Mouse (Mus musculus) hindbrain, embryonic 10.5 days (tissue): Measurements from ENCODE around the gene Fabp6. TPM values are rescaled to one million over a fixed set of nuclear protein-coding genes. Genes with fewer than 3 reads are reported as not detected.
A peak's percentile ranks its signal among the peaks of the same experiment; 100 is the strongest.

ENCODE experiments used
- DNase-seq: peaks from one replicate; pipeline ENCODE4 v3.0.0-alpha.2; 2017; ENCODE audit warnings: low spot score
- H3K27ac ChIP-seq: fragments of 300-500 bp; sonication (generic); 2 replicates; pipeline ENCODE4 v1.5.1; 2016; ENCODE audit warnings: mild to moderate bottlenecking, moderate library complexity
- H3K27me3 ChIP-seq: fragments of 300-500 bp; sonication (generic); 2 replicates; pipeline ENCODE4 v1.6.1; 2016; ENCODE audit warnings: mild to moderate bottlenecking; ENCODE audit not compliant: poor library complexity, insufficient read depth, severe bottlenecking
- H3K36me3 ChIP-seq: fragments of 300-500 bp; sonication (generic); 2 replicates; pipeline ENCODE4 v1.6.1; 2016; ENCODE audit warnings: mild to moderate bottlenecking, moderate library complexity
- H3K4me1 ChIP-seq: fragments of 300-500 bp; sonication (generic); replicated peaks from 2 replicates; pipeline ENCODE4 v1.6.1; 2016; ENCODE audit warnings: mild to moderate bottlenecking
- H3K4me3 ChIP-seq: fragments of 300-500 bp; sonication (generic); 2 replicates; pipeline ENCODE4 v1.5.1; 2016; ENCODE audit warnings: mild to moderate bottlenecking, moderate library complexity
- H3K9me3 ChIP-seq: fragments of 300-500 bp; sonication (generic); 2 replicates; pipeline ENCODE4 v1.6.1; 2016; ENCODE audit warnings: mild to moderate bottlenecking, moderate library complexity
- WGBS: fragments of 180-500 bp; shearing (Covaris S2); methylation state at CpG from one replicate; pipeline ENCODE4 v1.1.7; 2016; 5-methylcytosine and 5-hydroxymethylcytosine counted together
- polyA plus RNA-seq: library from polyadenylated mRNA; unstranded; fragments of >200 nt; fragmentation: Nextera tagmentation; extraction: Ambion mirVana; gene quantifications from 2 replicates; pipeline ENCODE4 v1.2.1, GENCODE M21; 2016

Fabp6 gene
- polyA plus RNA-seq, 1 experiment from 2014 or later = not detected

GRCm38 (mm10) chr11:43552675-43553074 lies 48.7 kb downstream of the Fabp6 start:
- 74% methylated on average over 6 of the region's 6 CpGs for WGBS
- H3K4me1 ChIP-seq = peaks cover 52% of the 10 kb centered on the region

GRCm38 (mm10) chr11:43551756-43552155 lies 49.6 kb downstream of the Fabp6 start:
- WGBS = 88% methylated on average over 3 of the region's 3 CpGs
- Histone ChIP-seq H3K27me3 (no peaks in the 10 kb centered on the region), H3K27ac (peak overlapping the region; percentile 5; the same call in 1 of the 2 replicates), H3K4me1 (peaks cover 58% of the 10 kb centered on the region), H3K9me3 (no peaks in the 10 kb centered on the region), H3K36me3 (peaks cover 52% of the 10 kb centered on the region), H3K4me3 (no peak overlapping the region)
- DNase-seq = no peak

More at GRCm38 (mm10) chr11:43552675-43553074, 48.7 kb downstream of the Fabp6 start:
- no peak for DNase-seq
- Histone ChIP-seq H3K36me3 (peaks cover 54% of the 10 kb centered on the region), H3K9me3 (no peaks in the 10 kb centered on the region), H3K27me3 (no peaks in the 10 kb centered on the region), H3K4me3 (no peak overlapping the region), H3K27ac (no peak overlapping the region)

- DNase-seq = no peak
- Histone ChIP-seq H3K4me3 (no peak overlapping the region), H3K27ac (peak overlapping the region; percentile 74), H3K36me3 (peaks cover 60% of the 10 kb centered on the region), H3K9me3 (no peaks in the 10 kb centered on the region), H3K27me3 (no peaks in the 10 kb centered on the region), H3K4me1 (peaks cover 79% of the 10 kb centered on the region)
- 46% methylated on average over 11 of the region's 11 CpGs for WGBS
Observed at GRCm38 (mm10) chr11:43549701-43550100, 51.6 kb downstream of the Fabp6 start.

GRCm38 (mm10) chr11:43548657-43549435 lies 52.5 kb downstream of the Fabp6 start:
- no peak for DNase-seq
- Histone ChIP-seq H3K4me3 (no peak overlapping the region), H3K9me3 (no peaks in the 10 kb centered on the region), H3K27ac (peak overlapping the region; percentile 84), H3K36me3 (peaks cover 61% of the 10 kb centered on the region), H3K4me1 (peaks cover 79% of the 10 kb centered on the region), H3K27me3 (no peaks in the 10 kb centered on the region)
- 83% methylated on average over 12 of the region's 12 CpGs for WGBS

GRCm38 (mm10) chr11:43548148-43548547 lies 53.2 kb downstream of the Fabp6 start:
- Histone ChIP-seq H3K4me1 (peaks cover 78% of the 10 kb centered on the region), H3K27me3 (no peaks in the 10 kb centered on the region), H3K36me3 (peaks cover 65% of the 10 kb centered on the region), H3K4me3 (no peak overlapping the region), H3K27ac (peak overlapping the region; percentile 84), H3K9me3 (no peaks in the 10 kb centered on the region)
- peak; percentile 57 for DNase-seq
- 39% methylated on average over 7 of the region's 7 CpGs for WGBS

- peaks cover 74% of the 10 kb centered on the region for H3K4me1 ChIP-seq
- no peaks in the 10 kb centered on the region for H3K27me3 ChIP-seq
- H3K36me3 ChIP-seq = peaks cover 77% of the 10 kb centered on the region
- no peak overlapping the region for H3K4me3 ChIP-seq
- no peaks in the 10 kb centered on the region for H3K9me3 ChIP-seq
- H3K27ac ChIP-seq = peak overlapping the region; percentile 60
- DNase-seq = no peak
- 52% methylated on average over 4 of the region's 4 CpGs for WGBS
Observed at GRCm38 (mm10) chr11:43546678-43547077, 54.7 kb downstream of the Fabp6 start.

Other genes with a start within 250 kb of the Fabp6 start
- gene Pttg1, start 175.3 kb downstream of the Fabp6 start, polyA plus RNA-seq = 115 and 124 TPM in 2 replicates
- gene Slu7, start 167.8 kb downstream of the Fabp6 start, polyA plus RNA-seq = 53.5 and 54.6 TPM in 2 replicates
- gene C1qtnf2, start 127.3 kb downstream of the Fabp6 start, polyA plus RNA-seq = 1.1 and 1.3 TPM in 2 replicates
- 37.4 and 45.5 TPM in 2 replicates for gene Ccnjl, start 72.8 kb downstream of the Fabp6 start, polyA plus RNA-seq
- gene 4933415A04Rik, start 14.5 kb downstream of the Fabp6 start, polyA plus RNA-seq = 10.4 and 12.8 TPM in 2 replicates
- gene Pwwp2a, start 80.5 kb upstream of the Fabp6 start, polyA plus RNA-seq = 27.3 and 34.1 TPM in 2 replicates
- gene Ttc1, start 146.5 kb upstream of the Fabp6 start, polyA plus RNA-seq = 78.4 and 85.3 TPM in 2 replicates